Mouse (Mus musculus): ENCODE results near the gene Arhgef25. TPM values are rescaled to one million over a fixed set of nuclear protein-coding genes. Genes with fewer than 3 reads are reported as not detected.

Arhgef25 gene
- polyA plus RNA-seq, 1 experiment from 2014 or later, result 46.8 TPM

DNA sequence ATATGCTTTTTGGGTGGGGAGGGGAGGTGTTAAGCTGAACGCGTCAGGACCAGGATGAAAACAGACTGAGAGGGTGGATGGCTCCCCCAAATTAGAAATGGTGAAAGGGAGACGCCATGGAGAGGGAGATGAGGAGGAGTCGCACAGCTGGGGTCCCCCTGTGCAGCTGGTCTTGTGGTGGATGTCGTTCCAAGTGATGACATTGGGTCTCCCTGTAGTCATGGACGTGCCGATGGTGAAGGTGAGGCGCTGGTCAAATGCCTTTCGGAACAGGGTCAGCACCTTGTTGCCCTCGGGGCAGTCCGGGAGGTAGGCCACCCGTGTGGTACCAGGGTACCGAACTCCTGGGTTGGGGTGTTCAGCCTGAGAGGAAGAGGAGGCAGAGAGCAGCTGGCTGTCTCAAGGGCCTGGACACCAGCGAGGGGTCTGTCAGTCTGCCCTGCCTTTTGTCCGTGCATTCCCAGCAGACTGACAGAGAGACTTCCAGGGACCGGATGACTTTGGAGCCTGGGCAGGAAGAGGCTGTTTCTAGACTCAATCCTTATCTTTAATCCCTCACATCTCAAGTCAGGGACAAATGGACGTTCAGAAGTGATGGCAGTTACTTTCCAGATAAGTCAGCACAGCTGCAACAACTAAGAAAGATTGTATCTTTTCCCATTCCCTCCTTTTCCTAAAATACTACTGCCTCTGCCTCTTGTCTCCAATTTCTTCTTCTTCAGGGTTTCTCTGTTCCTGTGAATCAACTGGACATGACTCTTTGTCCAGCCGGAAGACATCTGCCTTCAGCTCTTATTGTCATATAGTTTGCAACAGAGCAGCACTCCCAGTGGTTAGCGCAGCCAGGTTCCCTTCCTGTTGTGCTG lies 1.5 kb upstream of the Arhgef25 start:
- H3K4me2 ChIP-seq (replicated peaks), result no peak overlapping the region
- no peaks in the 10 kb centered on the region; the same call in 1 of the 2 replicates for H3K27me3 ChIP-seq (replicated peaks)
- no peak overlapping the region for H3K4me3 ChIP-seq (replicated peaks)
- H3K9ac ChIP-seq, result no peak overlapping the region
- 79% methylated on average over 19 of the region's 19 CpGs for WGBS
- peaks cover 40% of the 10 kb centered on the region for H3K4me1 ChIP-seq (replicated peaks)
- peaks cover 4% of the 10 kb centered on the region for H3K36me3 ChIP-seq
- H3K9me3 ChIP-seq, result no peaks in the 10 kb centered on the region
- H3K27ac ChIP-seq, result no peak overlapping the region
- no peak for ATAC-seq

DNA sequence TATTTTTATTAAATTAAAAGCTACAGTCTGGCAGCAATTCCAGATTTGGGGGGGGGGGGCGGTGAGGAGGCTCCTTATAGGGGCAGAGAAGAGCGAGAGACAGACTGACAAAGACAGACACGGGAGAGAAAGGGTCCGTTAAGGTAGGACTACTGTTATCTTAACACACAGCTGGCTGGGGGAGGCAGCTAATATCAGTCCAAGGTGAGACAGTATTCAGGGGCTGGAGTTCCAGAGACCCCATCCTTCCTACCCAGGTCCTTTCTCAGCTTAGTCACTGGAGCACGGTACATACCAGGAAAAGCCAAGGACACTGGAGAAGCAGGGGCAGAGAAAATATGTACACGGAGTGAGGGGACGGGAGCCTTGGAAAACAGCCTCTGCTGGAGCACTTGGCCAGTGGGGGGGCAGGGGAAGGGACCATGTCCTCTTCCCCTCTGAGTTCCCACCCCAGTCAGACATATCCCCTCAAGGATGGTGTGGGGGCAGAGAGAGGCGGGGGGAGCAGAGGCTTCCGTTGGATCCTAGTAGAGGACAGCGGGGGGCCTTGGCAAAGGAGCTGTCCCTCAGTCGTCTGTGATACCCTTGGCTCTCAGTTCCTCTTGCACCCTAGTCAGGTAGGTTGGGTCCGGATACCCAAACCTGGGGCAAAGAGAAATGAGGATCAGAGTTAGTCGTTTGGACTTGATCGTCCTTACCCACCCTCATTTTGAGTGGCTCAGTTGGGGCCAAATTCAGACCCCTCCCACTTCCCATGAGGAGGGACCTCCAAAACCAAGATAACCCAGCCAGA lies 711 bp upstream of the Arhgef25 start:
- no peaks in the 10 kb centered on the region; the same call in 1 of the 2 replicates for H3K27me3 ChIP-seq (replicated peaks)
- H3K4me3 ChIP-seq (replicated peaks), result peak overlapping the region; percentile 69
- H3K4me1 ChIP-seq (replicated peaks), result peaks cover 38% of the 10 kb centered on the region
- peaks cover 4% of the 10 kb centered on the region for H3K36me3 ChIP-seq
- WGBS, result 50% methylated on average over 14 of the region's 14 CpGs
- ATAC-seq, result no peak
- no peak overlapping the region for H3K9ac ChIP-seq
- H3K4me2 ChIP-seq (replicated peaks), result peak overlapping the region; percentile 91
- H3K27ac ChIP-seq, result peak overlapping the region; percentile 84
- no peaks in the 10 kb centered on the region for H3K9me3 ChIP-seq

DNA sequence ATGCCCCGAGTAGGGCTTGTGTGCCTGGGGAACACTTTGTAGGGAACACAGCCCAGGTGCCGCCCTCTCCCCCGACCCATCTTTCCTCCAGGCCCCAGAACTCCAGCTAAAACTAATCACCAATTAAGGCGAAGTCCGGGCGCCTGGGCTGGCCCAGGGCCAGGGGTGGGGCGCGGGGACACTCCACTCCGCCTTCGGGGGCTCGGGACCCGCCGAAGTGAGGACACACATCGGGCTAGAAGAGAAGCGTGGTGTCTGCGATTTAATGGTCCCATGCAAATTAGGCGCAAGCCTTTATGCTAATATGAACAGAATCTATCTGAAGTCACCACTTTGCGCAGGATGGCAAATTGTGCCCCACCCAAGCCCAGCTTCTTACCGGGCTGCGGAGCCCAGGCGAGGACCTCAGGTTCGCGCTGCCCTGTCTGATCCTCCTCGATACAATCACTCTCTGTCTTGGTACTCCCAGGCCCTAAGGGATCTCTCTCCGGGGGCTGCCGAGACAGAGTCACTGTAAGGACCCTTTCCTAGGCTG lies 700 bp downstream of the Arhgef25 start:
- ATAC-seq, result peak; percentile 45
- Histone ChIP-seq H3K27me3 (replicated peaks) (no peaks in the 10 kb centered on the region; the same call in 1 of the 2 replicates), H3K4me1 (replicated peaks) (peaks cover 27% of the 10 kb centered on the region), H3K9me3 (no peaks in the 10 kb centered on the region), H3K4me2 (replicated peaks) (peak overlapping the region; percentile 91), H3K4me3 (replicated peaks) (peak overlapping the region; percentile 69), H3K27ac (peak overlapping the region; percentile 84), H3K36me3 (peaks cover 4% of the 10 kb centered on the region), H3K9ac (peak overlapping the region; percentile 78)
- under 1% methylated on average over 26 of the region's 26 CpGs for WGBS

DNA sequence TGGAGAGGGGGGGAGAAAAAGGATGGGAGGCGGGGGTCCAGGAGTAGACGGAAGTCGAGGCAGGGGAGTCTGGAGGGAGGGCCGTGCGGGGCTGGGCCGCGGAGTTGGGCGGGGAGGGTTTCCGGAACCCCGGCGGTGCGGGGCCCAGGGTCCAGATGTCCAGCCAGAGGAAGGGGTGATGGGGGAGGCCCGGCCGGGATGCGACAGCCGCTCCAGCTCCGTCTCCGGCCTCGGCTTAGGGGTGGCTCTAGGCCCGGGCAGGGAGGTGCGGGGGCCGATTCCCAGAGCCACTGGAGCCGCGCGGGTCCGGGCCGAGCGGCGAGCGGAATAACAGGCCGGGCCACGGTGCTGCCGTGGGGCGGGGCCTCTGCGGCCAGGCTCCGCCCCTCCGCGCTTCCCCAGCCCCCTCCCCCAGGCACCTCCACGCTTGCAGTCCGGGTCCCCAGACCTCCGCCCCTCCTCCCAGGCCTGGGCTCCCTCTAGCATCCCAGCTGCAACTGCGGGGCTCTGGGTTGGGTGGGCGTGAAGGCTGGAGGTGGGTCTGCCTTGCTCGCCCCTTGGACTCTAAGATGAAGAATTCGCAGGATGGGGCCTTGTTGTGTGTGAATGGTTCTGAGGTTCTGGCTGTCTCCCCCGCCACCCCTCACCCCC lies 1.3 kb downstream of the Arhgef25 start:
- Histone ChIP-seq H3K9me3 (no peaks in the 10 kb centered on the region), H3K27ac (peak overlapping the region; percentile 84), H3K4me1 (replicated peaks) (peaks cover 33% of the 10 kb centered on the region), H3K4me3 (replicated peaks) (peak overlapping the region; percentile 69), H3K9ac (peak overlapping the region; percentile 78), H3K27me3 (replicated peaks) (no peaks in the 10 kb centered on the region; the same call in 1 of the 2 replicates), H3K36me3 (peaks cover 4% of the 10 kb centered on the region), H3K4me2 (replicated peaks) (peak overlapping the region; percentile 91)
- under 1% methylated on average over 45 of the region's 46 CpGs for WGBS
- peak; percentile 81 for ATAC-seq

DNA sequence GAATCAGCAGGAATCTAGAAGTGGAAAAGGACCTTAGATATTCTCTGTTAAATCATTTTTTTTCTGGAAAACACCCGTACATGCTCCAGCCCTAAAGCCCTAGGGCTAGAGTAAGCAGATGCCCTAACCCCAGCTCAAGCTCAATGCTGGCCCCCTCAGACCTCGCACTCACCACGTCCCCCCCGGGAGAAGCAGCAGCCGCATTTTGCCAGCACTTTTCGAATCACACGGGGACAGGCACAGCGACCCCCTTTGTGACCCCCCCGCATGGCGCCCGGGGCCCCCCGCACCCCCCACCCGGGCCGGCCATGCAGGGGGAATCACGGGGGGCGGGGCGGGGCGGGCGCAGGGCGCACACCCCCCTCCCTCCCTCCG lies 1.8 kb downstream of the Arhgef25 start:
- Histone ChIP-seq H3K4me1 (replicated peaks) (peaks cover 38% of the 10 kb centered on the region), H3K27me3 (replicated peaks) (no peaks in the 10 kb centered on the region; the same call in 1 of the 2 replicates), H3K36me3 (peaks cover 4% of the 10 kb centered on the region), H3K9ac (peak overlapping the region; percentile 78), H3K27ac (peak overlapping the region; percentile 84), H3K4me2 (replicated peaks) (peak overlapping the region; percentile 91), H3K4me3 (replicated peaks) (peak overlapping the region; percentile 69), H3K9me3 (no peaks in the 10 kb centered on the region)
- 2% methylated on average over 18 of the region's 21 CpGs for WGBS
- no peak for ATAC-seq

DNA sequence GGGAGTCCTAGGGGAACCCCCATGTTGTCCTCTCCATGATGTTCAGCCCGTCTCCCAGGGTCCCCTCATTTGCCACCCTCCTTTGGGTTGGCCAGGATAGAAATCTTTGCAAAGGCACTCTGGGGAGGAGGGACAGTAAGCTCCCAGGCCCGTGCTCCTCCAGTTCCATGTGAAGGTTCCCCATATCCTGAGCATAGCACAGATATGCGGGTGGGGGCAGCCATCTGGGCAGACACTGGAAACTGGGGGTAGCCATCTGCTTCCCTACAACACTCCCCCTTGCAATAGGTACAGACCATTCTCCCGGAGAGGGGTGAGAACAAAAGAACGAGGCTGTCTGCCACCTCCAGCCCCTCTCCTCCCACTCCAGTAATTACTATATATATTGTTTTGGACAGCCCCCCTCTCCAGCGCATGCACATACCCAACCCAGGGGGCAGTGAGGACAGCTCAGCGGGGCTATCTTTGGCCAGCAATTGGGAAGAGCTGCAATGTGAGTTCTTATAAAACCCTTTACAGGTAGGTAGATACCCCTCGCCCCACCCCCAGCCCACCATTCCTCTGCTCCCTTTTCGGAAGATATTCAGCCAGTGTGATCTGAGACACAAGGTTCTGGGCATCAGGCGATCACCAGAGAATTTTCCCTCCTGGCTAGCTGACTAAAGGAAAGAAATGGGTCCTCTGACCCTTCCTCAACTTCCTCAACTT lies 2.4 kb downstream of the Arhgef25 start:
- WGBS, result 52% methylated on average over 10 of the region's 10 CpGs
- no peak for ATAC-seq
- Histone ChIP-seq H3K9ac (peak overlapping the region; percentile 78; the same call in 1 of the 2 replicates), H3K36me3 (peaks cover 2% of the 10 kb centered on the region), H3K9me3 (no peaks in the 10 kb centered on the region), H3K4me1 (replicated peaks) (peaks cover 38% of the 10 kb centered on the region), H3K4me3 (replicated peaks) (peak overlapping the region; percentile 69), H3K27ac (0 out of 2 replicates have a peak overlapping the region, but pooled peaks have one; percentile 84), H3K27me3 (replicated peaks) (no peaks in the 10 kb centered on the region; the same call in 1 of the 2 replicates), H3K4me2 (replicated peaks) (peak overlapping the region; percentile 91)

DNA sequence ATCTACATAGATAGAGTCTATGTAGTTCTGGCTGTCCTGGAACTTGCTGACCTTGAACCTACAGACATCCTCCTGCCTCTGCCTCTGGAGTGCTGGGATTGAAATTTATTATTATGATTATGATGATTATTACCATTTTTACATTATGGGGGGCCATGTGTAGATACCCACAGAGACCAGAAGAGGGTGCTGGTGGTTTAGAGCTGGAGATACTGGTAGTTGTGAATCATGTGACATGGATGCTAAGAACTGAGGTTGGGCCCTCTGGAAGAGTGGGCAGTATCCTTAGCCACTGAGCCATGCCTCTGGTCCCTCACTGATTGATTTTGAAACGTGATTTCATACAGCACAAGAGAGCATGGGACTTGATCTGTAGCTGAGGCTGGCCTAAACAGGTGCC lies 3.4 kb downstream of the Arhgef25 start:
- no peak overlapping the region for H3K9ac ChIP-seq
- 83% methylated on average over 1 of the region's 1 CpGs for whole genome bisulfite sequencing
- ATAC-seq, result no peak
- no peak overlapping the region for H3K4me2 ChIP-seq (replicated peaks)
- H3K36me3 ChIP-seq, result no peaks in the 10 kb centered on the region; the same call in none of the 2 replicates
- H3K27me3 ChIP-seq (replicated peaks), result peaks cover under 1% of the 10 kb centered on the region
- no peak overlapping the region for H3K27ac ChIP-seq
- H3K4me3 ChIP-seq (replicated peaks), result no peak overlapping the region
- peaks cover 38% of the 10 kb centered on the region for H3K4me1 ChIP-seq (replicated peaks)
- no peaks in the 10 kb centered on the region for H3K9me3 ChIP-seq

DNA sequence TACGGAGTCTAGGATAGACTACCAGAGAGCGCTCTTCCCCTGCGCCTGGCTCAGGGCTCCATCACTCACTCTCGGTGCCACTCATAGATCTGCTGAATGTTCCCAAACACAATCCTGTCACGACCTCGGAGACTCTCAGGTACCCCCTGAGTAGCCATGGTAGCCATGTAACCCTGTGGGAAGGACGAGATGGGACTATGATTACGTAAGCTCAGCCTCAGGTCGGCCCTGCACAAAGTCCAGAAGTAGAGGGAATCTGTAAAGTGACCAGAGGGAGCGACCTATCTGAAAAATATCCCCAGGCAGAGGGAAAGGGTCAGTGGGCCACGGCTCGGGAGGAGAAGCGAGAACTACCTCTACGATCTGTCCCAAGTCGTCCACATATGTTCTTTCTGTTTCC lies 4.4 kb downstream of the Arhgef25 start:
- no peaks in the 10 kb centered on the region for H3K9me3 ChIP-seq
- no peaks in the 10 kb centered on the region; the same call in 1 of the 2 replicates for H3K36me3 ChIP-seq
- no peak overlapping the region for H3K4me3 ChIP-seq (replicated peaks)
- 82% methylated on average over 15 of the region's 15 CpGs for WGBS
- no peak for ATAC-seq
- H3K27ac ChIP-seq, result no peak overlapping the region
- H3K27me3 ChIP-seq (replicated peaks), result peaks cover 10% of the 10 kb centered on the region
- no peak overlapping the region for H3K9ac ChIP-seq
- H3K4me1 ChIP-seq (replicated peaks), result peaks cover 32% of the 10 kb centered on the region
- no peak overlapping the region for H3K4me2 ChIP-seq (replicated peaks)

DNA sequence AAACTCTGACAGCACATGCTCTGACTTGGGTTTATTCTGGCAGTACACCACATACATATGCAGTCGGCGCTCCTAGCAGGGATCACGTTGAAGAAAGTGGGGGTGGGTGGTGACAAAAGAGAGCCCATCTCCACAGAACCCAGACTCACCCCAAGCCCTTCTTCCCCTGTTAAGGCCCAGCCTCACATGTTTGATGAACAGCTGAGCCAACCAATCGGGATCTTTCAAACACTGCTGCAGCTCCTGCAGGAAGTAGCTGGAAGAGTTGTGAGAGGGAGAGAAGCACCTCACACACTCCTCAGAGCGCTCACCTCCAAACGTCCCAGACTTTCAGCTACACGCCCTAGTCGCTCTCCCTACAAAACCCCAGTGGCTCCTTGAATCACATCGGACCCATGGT lies 4.8 kb downstream of the Arhgef25 start:
- H3K27ac ChIP-seq, result no peak overlapping the region
- H3K4me1 ChIP-seq (replicated peaks), result peaks cover 33% of the 10 kb centered on the region
- no peaks in the 10 kb centered on the region; the same call in 1 of the 2 replicates for H3K36me3 ChIP-seq
- H3K4me2 ChIP-seq (replicated peaks), result no peak overlapping the region
- H3K27me3 ChIP-seq (replicated peaks), result peaks cover 14% of the 10 kb centered on the region
- no peaks in the 10 kb centered on the region for H3K9me3 ChIP-seq
- no peak overlapping the region for H3K9ac ChIP-seq
- WGBS, result 80% methylated on average over 9 of the region's 9 CpGs
- ATAC-seq, result no peak
- no peak overlapping the region for H3K4me3 ChIP-seq (replicated peaks)

DNA sequence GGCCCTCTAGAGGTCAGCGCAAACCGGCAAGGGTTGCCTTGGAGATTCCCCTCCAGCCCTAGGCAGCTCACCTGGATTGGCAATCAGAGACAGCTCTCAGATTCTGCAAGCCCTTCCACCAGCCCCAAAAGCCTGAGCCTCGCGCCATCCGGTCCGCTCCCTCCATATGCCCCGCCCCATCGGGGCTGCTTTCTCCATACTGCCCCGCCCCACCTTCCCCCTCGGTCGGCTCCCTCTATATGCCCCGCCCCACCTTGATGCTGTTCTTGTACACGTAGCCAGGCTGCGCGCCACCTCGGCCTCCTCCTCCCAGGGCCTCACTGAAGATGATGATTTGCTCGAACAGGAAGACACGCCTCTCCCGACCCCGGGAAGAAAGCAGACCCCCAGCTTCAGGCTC lies 6.1 kb downstream of the Arhgef25 start:
- WGBS, result 14% methylated on average over 20 of the region's 20 CpGs
- Histone ChIP-seq H3K4me2 (replicated peaks) (peak overlapping the region; percentile 51), H3K27ac (no peak overlapping the region), H3K4me1 (replicated peaks) (peaks cover 28% of the 10 kb centered on the region), H3K27me3 (replicated peaks) (peaks cover 26% of the 10 kb centered on the region), H3K9ac (peak overlapping the region; percentile 17; the same call in 1 of the 2 replicates), H3K9me3 (no peaks in the 10 kb centered on the region), H3K36me3 (no peaks in the 10 kb centered on the region; the same call in 1 of the 2 replicates), H3K4me3 (replicated peaks) (0 out of 2 replicates have a peak overlapping the region, but pooled peaks have one; percentile 15)
- ATAC-seq, result peak; percentile 33

DNA sequence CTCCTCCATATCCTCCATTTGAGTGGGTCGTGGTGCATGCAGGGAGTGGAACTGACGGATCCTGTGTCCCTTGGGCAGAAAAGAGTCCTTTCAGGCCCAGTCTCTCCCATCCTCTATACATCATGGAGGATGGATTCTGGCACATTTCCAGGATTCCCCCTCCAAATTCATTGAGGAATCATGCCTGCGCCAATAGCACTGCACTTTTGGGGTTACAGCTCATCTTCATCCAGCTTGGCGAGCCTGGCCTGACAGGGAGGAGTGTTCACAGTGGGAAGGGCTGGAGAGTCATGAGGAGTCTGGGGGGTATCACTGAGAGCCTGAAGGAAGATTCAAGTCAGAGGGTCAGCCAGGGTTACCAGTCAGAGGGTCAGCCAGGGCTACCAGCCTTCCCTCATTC lies 7.3 kb downstream of the Arhgef25 start:
- no peak overlapping the region for H3K27ac ChIP-seq
- no peaks in the 10 kb centered on the region for H3K9me3 ChIP-seq
- peaks cover 37% of the 10 kb centered on the region for H3K27me3 ChIP-seq (replicated peaks)
- peaks cover 30% of the 10 kb centered on the region for H3K4me1 ChIP-seq (replicated peaks)
- no peak overlapping the region for H3K4me2 ChIP-seq (replicated peaks)
- H3K4me3 ChIP-seq (replicated peaks), result no peak overlapping the region
- ATAC-seq, result no peak
- H3K36me3 ChIP-seq, result no peaks in the 10 kb centered on the region; the same call in 1 of the 2 replicates
- 89% methylated on average over 4 of the region's 4 CpGs for WGBS
- H3K9ac ChIP-seq, result no peak overlapping the region

All from intestine, embryonic 15.5 days (tissue).